ENCODE assay signal across 8 mouse cellular contexts in the genomic region with DNA sequence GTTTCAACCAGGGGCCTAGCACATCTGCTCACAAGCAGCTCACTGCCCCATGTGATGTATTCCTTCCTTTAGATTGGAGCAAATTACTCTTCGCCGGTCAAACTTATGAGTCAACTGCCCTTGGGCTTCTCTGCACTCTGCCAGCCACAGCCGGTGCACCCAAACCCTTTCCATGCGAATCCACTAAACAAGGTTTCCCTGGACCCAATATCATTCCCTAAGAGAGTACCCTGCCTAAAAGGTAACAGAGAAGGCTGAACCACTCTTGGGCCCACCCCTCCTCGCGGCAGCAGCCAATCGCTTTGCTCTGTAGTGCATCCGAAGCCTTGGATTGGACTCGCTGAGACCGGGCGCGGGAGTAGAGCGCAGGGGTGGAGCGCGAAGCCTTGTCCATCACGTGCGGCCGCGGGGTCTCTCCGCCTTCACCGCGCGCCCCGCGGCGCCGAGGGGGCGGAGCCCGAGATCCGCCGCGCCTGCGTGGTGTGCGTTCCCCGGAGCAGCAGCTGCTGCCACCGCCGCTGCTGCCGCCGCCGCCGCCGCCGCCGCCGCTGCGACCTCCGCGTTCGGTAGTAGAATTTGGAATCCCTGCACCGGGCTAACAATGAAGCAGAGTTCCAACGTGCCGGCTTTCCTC. TPM values are rescaled to one million over a fixed set of nuclear protein-coding genes. Genes with fewer than 3 reads are reported as not detected.
DNase-seq lines count a peak whose midpoint lies in the region; ATAC-seq lines count a peak whose summit lies in the region.

A gene (plus strand): TSS at position 478 of the 634 bp plus-strand sequence.

- H3K27me3 ChIP-seq in hindbrain, embryonic 11.5 days (ENCODE audit: control insufficient read depth, insufficient read depth, low read length), result no peaks in the 10 kb centered on the region

- peak within 1 kb of the TSS; percentile 96 for H3K9ac ChIP-seq in hindbrain, embryonic 11.5 days (ENCODE audit: low read depth, low read length)

- ATAC-seq in hindbrain, embryonic 11.5 days (ENCODE audit: low FRiP score), result peak; percentile 99

- no peaks in the 10 kb centered on the region for H3K4me1 ChIP-seq in hindbrain, embryonic 11.5 days (replicated peaks; ENCODE audit: control insufficient read depth, insufficient read depth, low read length)

- peak within 1 kb of the TSS; percentile 98 for H3K27ac ChIP-seq in hindbrain, embryonic 11.5 days (ENCODE audit: low read depth, low read length)

- H3K4me3 ChIP-seq in hindbrain, embryonic 11.5 days (ENCODE audit: low read depth, low read length), result peak within 1 kb of the TSS; percentile 87

- no peaks in the 10 kb centered on the region for H3K36me3 ChIP-seq in hindbrain, embryonic 11.5 days (ENCODE audit: control insufficient read depth, insufficient read depth, low read length)

- no peaks in the 10 kb centered on the region for H3K9me3 ChIP-seq in hindbrain, embryonic 11.5 days (ENCODE audit: control insufficient read depth, low read length)

- peak; percentile 98 for DNase-seq in Muller cell, postnatal 12 days (ENCODE audit: inconsistent ontology term)
- peak; percentile 97 for DNase-seq in cerebellum, adult 9-11 months
- peak; percentile 95 to 97 for DNase-seq in frontal cortex, adult 2 months (ENCODE audit: extremely low spot score in 1 of 2, low spot score in 1 of 2)
- DNase-seq in hindbrain, embryonic 11.5 days (ENCODE audit: low spot score), result peak; percentile 98
- DNase-seq in layer of hippocampus, postnatal 10 days (ENCODE audit: low spot score in 2 of 2), result peak; percentile 94 to 96
- DNase-seq in lung, postnatal 10 days, result peak; percentile 97
- DNase-seq in ovary, postnatal 36 days (ENCODE audit: low spot score), result peak; percentile 97
- DNase-seq in thymus, postnatal 25 days, result peak; percentile 95

- H3K4me2 ChIP-seq in hindbrain, embryonic 11.5 days (replicated peaks; ENCODE audit: low read depth, low read length), result peak within 1 kb of the TSS; percentile 43

- 1% methylated on average over 52 of the region's 52 CpGs for WGBS in hindbrain, embryonic 11.5 days

RNA-seq across cellular contexts. Expression of the gene that starts here (rescaled TPM):
- 24.9 and 25.6 TPM in 2 replicates for polyA plus RNA-seq in frontal cortex, adult 2 months (2012; rRNA removed)
- polyA plus RNA-seq in hindbrain, embryonic 11.5 days (2014; fragmentation: Nextera tagmentation; extraction: Ambion mirVana), result 71.2 and 77.3 TPM in 2 replicates
- 10 to 100 TPM; 43.9 to 44.5 TPM for total RNA-seq in layer of hippocampus, postnatal 10 days (2021)

Comparison
In these comparisons a context has a peak if more than half of its experiments do, and no peak if none do; other contexts are left out.
1. Peak in every context shown above with its lines: DNase-seq, ATAC-seq, H3K4me3 ChIP-seq and H3K27ac ChIP-seq.